Mouse (Mus musculus) lung, postnatal 0 days (tissue): ENCODE measurements around the gene Pxt1.

Experiments
- CTCF ChIP-seq: IDR thresholded peaks from 2 replicates; pipeline ENCODE4 v1.5.1; 2016; ENCODE audit warnings: antibody characterized with exemption, mild to moderate bottlenecking
- EP300 ChIP-seq: IDR thresholded peaks from 2 replicates; pipeline ENCODE4 v1.6.1; 2016; ENCODE audit warnings: antibody characterized with exemption, mild to moderate bottlenecking, control low read depth

DNA sequence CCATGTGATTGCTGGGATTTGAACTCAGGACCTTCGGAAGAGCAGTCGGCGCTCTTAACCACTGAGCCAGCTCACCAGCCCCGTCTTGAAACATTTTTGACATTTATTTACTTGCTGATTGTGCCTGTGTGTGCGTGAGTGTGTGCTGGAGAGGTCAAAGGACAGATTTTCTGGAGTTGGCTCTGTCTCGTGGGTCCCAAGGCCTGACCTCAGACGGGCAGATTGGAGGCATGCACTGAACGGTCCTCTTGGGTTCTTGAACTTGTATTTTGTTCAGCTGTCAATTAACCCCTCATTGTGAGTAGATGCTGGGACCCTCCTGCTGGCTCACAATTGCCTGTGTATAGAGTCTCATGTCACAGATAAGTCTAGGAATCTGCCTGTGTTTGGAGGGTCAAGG is 57.4 kb downstream of the Pxt1 start:
- TF ChIP-seq CTCF = no peak
- no peak for TF ChIP-seq EP300
